Mouse (Mus musculus): ENCODE measurements at regions not wholly inside any gene's neighbourhood (a gene's known extent, or its start where the extent isn't known, plus 50 kb on each side); places are given as distances from the start of the nearest gene placed in this dataset.

GRCm38 (mm10) chr8:35183423-35183822 is 582.2 kb upstream of the Gm19410 start:
- no peaks in the 10 kb centered on the region for H3K4me1 ChIP-seq (ENCODE audit: control insufficient read depth, insufficient read depth, insufficient read length, low read length)
- H3K36me3 ChIP-seq (ENCODE audit: control insufficient read depth, insufficient read depth, low read length) = no peaks in the 10 kb centered on the region
- H3K4me3 ChIP-seq (ENCODE audit: low read depth, low read length) = no peak overlapping the region
- no peaks in the 10 kb centered on the region for H3K27me3 ChIP-seq (ENCODE audit: control insufficient read depth, insufficient read depth, low read length)
- H3K27ac ChIP-seq (ENCODE audit: insufficient read depth, low read depth, low read length) = no peak overlapping the region
- WGBS = 91% methylated on average over 14 of the region's 14 CpGs
- no peak for TF ChIP-seq CTCF (IDR thresholded peaks at IDR 0.05; ENCODE audit: extremely low read depth, insufficient read length, insufficient replicate concordance, low read depth, low read length)
- TF ChIP-seq POLR2A (IDR thresholded peaks at IDR 0.05; ENCODE audit: low read depth, low read length) = no peak

GRCm38 (mm10) chr8:35185165-35185564 is 580.4 kb upstream of the Gm19410 start:
- H3K36me3 ChIP-seq (ENCODE audit: control insufficient read depth, insufficient read depth, low read length) = no peaks in the 10 kb centered on the region
- no peak overlapping the region for H3K27ac ChIP-seq (ENCODE audit: insufficient read depth, low read depth, low read length)
- no peaks in the 10 kb centered on the region for H3K27me3 ChIP-seq (ENCODE audit: control insufficient read depth, insufficient read depth, low read length)
- H3K4me3 ChIP-seq (ENCODE audit: low read depth, low read length) = no peak overlapping the region
- TF ChIP-seq POLR2A (IDR thresholded peaks at IDR 0.05; ENCODE audit: low read depth, low read length) (no peak), CTCF (IDR thresholded peaks at IDR 0.05; ENCODE audit: extremely low read depth, insufficient read length, insufficient replicate concordance, low read depth, low read length) (no peak)
- 57% methylated on average over 10 of the region's 10 CpGs for WGBS
- H3K4me1 ChIP-seq (ENCODE audit: control insufficient read depth, insufficient read depth, insufficient read length, low read length) = no peaks in the 10 kb centered on the region

- 89% methylated on average over 8 of the region's 8 CpGs for WGBS
- H3K27ac ChIP-seq (ENCODE audit: insufficient read depth, low read depth, low read length) = no peak overlapping the region
- H3K27me3 ChIP-seq (ENCODE audit: control insufficient read depth, insufficient read depth, low read length) = no peaks in the 10 kb centered on the region
- no peaks in the 10 kb centered on the region for H3K36me3 ChIP-seq (ENCODE audit: control insufficient read depth, insufficient read depth, low read length)
- H3K4me1 ChIP-seq (ENCODE audit: control insufficient read depth, insufficient read depth, insufficient read length, low read length) = no peaks in the 10 kb centered on the region
- H3K4me3 ChIP-seq (ENCODE audit: low read depth, low read length) = no peak overlapping the region
- TF ChIP-seq CTCF (IDR thresholded peaks at IDR 0.05; ENCODE audit: extremely low read depth, insufficient read length, insufficient replicate concordance, low read depth, low read length) (no peak), POLR2A (IDR thresholded peaks at IDR 0.05; ENCODE audit: low read depth, low read length) (no peak)
Measured at GRCm38 (mm10) chr8:35188531-35188930, 577.1 kb upstream of the Gm19410 start.

GRCm38 (mm10) chr8:35189695-35190094 is 575.9 kb upstream of the Gm19410 start:
- H3K27ac ChIP-seq (ENCODE audit: insufficient read depth, low read depth, low read length) = no peak overlapping the region
- TF ChIP-seq POLR2A (IDR thresholded peaks at IDR 0.05; ENCODE audit: low read depth, low read length) (no peak), CTCF (IDR thresholded peaks at IDR 0.05; ENCODE audit: extremely low read depth, insufficient read length, insufficient replicate concordance, low read depth, low read length) (no peak)
- H3K27me3 ChIP-seq (ENCODE audit: control insufficient read depth, insufficient read depth, low read length) = no peaks in the 10 kb centered on the region
- H3K4me3 ChIP-seq (ENCODE audit: low read depth, low read length) = no peak overlapping the region
- no peaks in the 10 kb centered on the region for H3K36me3 ChIP-seq (ENCODE audit: control insufficient read depth, insufficient read depth, low read length)
- H3K4me1 ChIP-seq (ENCODE audit: control insufficient read depth, insufficient read depth, insufficient read length, low read length) = no peaks in the 10 kb centered on the region
- WGBS = 79% methylated on average over 16 of the region's 16 CpGs

- WGBS = 65% methylated on average over 3 of the region's 3 CpGs
- TF ChIP-seq CTCF (IDR thresholded peaks at IDR 0.05; ENCODE audit: extremely low read depth, insufficient read length, insufficient replicate concordance, low read depth, low read length) = no peak
- TF ChIP-seq POLR2A (IDR thresholded peaks at IDR 0.05; ENCODE audit: low read depth, low read length) = no peak
- no peak overlapping the region for H3K27ac ChIP-seq (ENCODE audit: insufficient read depth, low read depth, low read length)
- H3K36me3 ChIP-seq (ENCODE audit: control insufficient read depth, insufficient read depth, low read length) = no peaks in the 10 kb centered on the region
- no peaks in the 10 kb centered on the region for H3K4me1 ChIP-seq (ENCODE audit: control insufficient read depth, insufficient read depth, insufficient read length, low read length)
- H3K27me3 ChIP-seq (ENCODE audit: control insufficient read depth, insufficient read depth, low read length) = no peaks in the 10 kb centered on the region
- no peak overlapping the region for H3K4me3 ChIP-seq (ENCODE audit: low read depth, low read length)
Measured at GRCm38 (mm10) chr8:35192515-35192914, 573.1 kb upstream of the Gm19410 start.

GRCm38 (mm10) chr8:35193771-35194170 is 571.8 kb upstream of the Gm19410 start:
- Histone ChIP-seq H3K36me3 (ENCODE audit: control insufficient read depth, insufficient read depth, low read length) (no peaks in the 10 kb centered on the region), H3K4me1 (ENCODE audit: control insufficient read depth, insufficient read depth, insufficient read length, low read length) (no peaks in the 10 kb centered on the region), H3K4me3 (ENCODE audit: low read depth, low read length) (no peak overlapping the region), H3K27ac (ENCODE audit: insufficient read depth, low read depth, low read length) (no peak overlapping the region), H3K27me3 (ENCODE audit: control insufficient read depth, insufficient read depth, low read length) (no peaks in the 10 kb centered on the region)
- 0% methylated on average over 1 of the region's 1 CpGs for whole genome bisulfite sequencing
- TF ChIP-seq POLR2A (IDR thresholded peaks at IDR 0.05; ENCODE audit: low read depth, low read length) = no peak
- peak; percentile 15; the same call in 1 of the 2 replicates for TF ChIP-seq CTCF (IDR thresholded peaks at IDR 0.05; ENCODE audit: extremely low read depth, insufficient read length, insufficient replicate concordance, low read depth, low read length)

- Histone ChIP-seq H3K27ac (ENCODE audit: insufficient read depth, low read depth, low read length) (no peak overlapping the region), H3K27me3 (ENCODE audit: control insufficient read depth, insufficient read depth, low read length) (no peaks in the 10 kb centered on the region), H3K4me3 (ENCODE audit: low read depth, low read length) (no peak overlapping the region), H3K36me3 (ENCODE audit: control insufficient read depth, insufficient read depth, low read length) (no peaks in the 10 kb centered on the region), H3K4me1 (ENCODE audit: control insufficient read depth, insufficient read depth, insufficient read length, low read length) (no peaks in the 10 kb centered on the region)
- WGBS = 59% methylated on average over 4 of the region's 4 CpGs
- TF ChIP-seq POLR2A (IDR thresholded peaks at IDR 0.05; ENCODE audit: low read depth, low read length) (no peak), CTCF (IDR thresholded peaks at IDR 0.05; ENCODE audit: extremely low read depth, insufficient read length, insufficient replicate concordance, low read depth, low read length) (no peak)
Measured at GRCm38 (mm10) chr8:35196189-35196588, 569.4 kb upstream of the Gm19410 start.

GRCm38 (mm10) chr8:35198766-35199165 is 566.8 kb upstream of the Gm19410 start:
- no peaks in the 10 kb centered on the region for H3K36me3 ChIP-seq (ENCODE audit: control insufficient read depth, insufficient read depth, low read length)
- no peak overlapping the region for H3K27ac ChIP-seq (ENCODE audit: insufficient read depth, low read depth, low read length)
- TF ChIP-seq POLR2A (IDR thresholded peaks at IDR 0.05; ENCODE audit: low read depth, low read length) = no peak
- no peak for TF ChIP-seq CTCF (IDR thresholded peaks at IDR 0.05; ENCODE audit: extremely low read depth, insufficient read length, insufficient replicate concordance, low read depth, low read length)
- H3K4me1 ChIP-seq (ENCODE audit: control insufficient read depth, insufficient read depth, insufficient read length, low read length) = no peaks in the 10 kb centered on the region
- H3K4me3 ChIP-seq (ENCODE audit: low read depth, low read length) = no peak overlapping the region
- WGBS = 65% methylated on average over 2 of the region's 2 CpGs
- H3K27me3 ChIP-seq (ENCODE audit: control insufficient read depth, insufficient read depth, low read length) = no peaks in the 10 kb centered on the region
